Mouse (Mus musculus) cortical plate, adult 2 months (tissue): ENCODE results near the gene Hoxc12.

Source experiments
- CTCF ChIP-seq: fragments of 200-500 bp; IDR thresholded peaks from 2 replicates; pipeline ENCODE4 v1.5.1; 2011; ENCODE audit warnings: mild to moderate bottlenecking, control low read depth, low read length; ENCODE audit not compliant: insufficient read depth; ENCODE audit errors: extremely low read depth
- POLR2A ChIP-seq: fragments of 200-500 bp; IDR thresholded peaks from 2 replicates; pipeline ENCODE4 v1.6.1; 2011; ENCODE audit warnings: mild to moderate bottlenecking, low read length, control low read depth; ENCODE audit not compliant: insufficient read depth; ENCODE audit errors: extremely low read depth

DNA sequence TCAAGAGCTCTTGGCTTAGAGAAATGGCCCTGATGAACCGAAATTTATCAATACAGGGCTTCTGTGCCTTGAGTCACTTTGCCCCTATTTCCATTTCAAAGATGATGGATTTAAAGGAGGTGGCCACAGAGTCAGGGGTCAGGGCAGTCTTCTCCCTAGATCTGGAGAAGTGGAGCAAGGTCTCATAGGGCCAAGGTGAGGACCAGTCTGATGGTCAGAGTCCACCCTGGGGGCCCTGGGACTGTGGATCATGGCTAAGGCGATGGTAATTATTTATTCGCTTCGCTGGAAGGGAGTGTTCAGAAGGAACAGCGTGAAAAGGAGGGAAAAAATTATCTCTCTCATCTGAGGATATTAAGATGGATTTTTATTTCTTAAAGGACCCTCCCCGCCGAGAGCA is 38.5 kb downstream of the Hoxc12 start:
- TF ChIP-seq CTCF = no peak
- no peak for TF ChIP-seq POLR2A
